Mouse (Mus musculus): ENCODE measurements around the gene Il6st. TPM values are rescaled to one million over a fixed set of nuclear protein-coding genes. Genes with fewer than 3 reads are reported as not detected.

Il6st gene
- polyA plus RNA-seq, 1 experiment from 2014 or later, result 9.8 TPM

- no peaks in the 10 kb centered on the region for H3K36me3 ChIP-seq (ENCODE audit: control insufficient read depth, insufficient read depth, low read length)
- no peak for ATAC-seq
- 93% methylated on average over 11 of the region's 11 CpGs for WGBS
Measured at GRCm38 (mm10) chr13:112458435-112459018, 5.3 kb upstream of the Il6st start.

GRCm38 (mm10) chr13:112459956-112460355 is 3.9 kb upstream of the Il6st start:
- 92% methylated on average over 6 of the region's 6 CpGs for WGBS
- Histone ChIP-seq H3K4me3 (ENCODE audit: low read depth, low read length) (no peak overlapping the region), H3K9me3 (replicated peaks; ENCODE audit: control insufficient read depth, low read length) (no peaks in the 10 kb centered on the region), H3K27ac (ENCODE audit: low read depth, low read length) (no peak overlapping the region), H3K36me3 (ENCODE audit: control insufficient read depth, insufficient read depth, low read length) (no peaks in the 10 kb centered on the region), H3K27me3 (replicated peaks; ENCODE audit: control insufficient read depth, insufficient read depth, low read length) (no peaks in the 10 kb centered on the region), H3K9ac (ENCODE audit: low read length) (no peak overlapping the region), H3K4me2 (ENCODE audit: low read length) (no peak overlapping the region), H3K4me1 (ENCODE audit: control insufficient read depth, insufficient read depth, low read length) (peaks cover 3% of the 10 kb centered on the region; the same call in 1 of the 2 replicates)
- ATAC-seq (no peak), DNase-seq (ENCODE audit: low spot score) (no peak)

More at GRCm38 (mm10) chr13:112458435-112459018, 5.3 kb upstream of the Il6st start:
- H3K9me3 ChIP-seq (replicated peaks; ENCODE audit: control insufficient read depth, low read length), result no peaks in the 10 kb centered on the region
- H3K4me2 ChIP-seq (ENCODE audit: low read length), result no peak overlapping the region
- H3K4me3 ChIP-seq (ENCODE audit: low read depth, low read length), result no peak overlapping the region
- no peaks in the 10 kb centered on the region for H3K27me3 ChIP-seq (replicated peaks; ENCODE audit: control insufficient read depth, insufficient read depth, low read length)
- DNase-seq (ENCODE audit: low spot score), result no peak
- no peak overlapping the region for H3K9ac ChIP-seq (ENCODE audit: low read length)
- no peaks in the 10 kb centered on the region for H3K4me1 ChIP-seq (ENCODE audit: control insufficient read depth, insufficient read depth, low read length)
- no peak overlapping the region for H3K27ac ChIP-seq (ENCODE audit: low read depth, low read length)

GRCm38 (mm10) chr13:112462411-112462987 is 1.4 kb upstream of the Il6st start:
- Histone ChIP-seq H3K36me3 (ENCODE audit: control insufficient read depth, insufficient read depth, low read length) (no peaks in the 10 kb centered on the region), H3K4me1 (ENCODE audit: control insufficient read depth, insufficient read depth, low read length) (peaks cover 3% of the 10 kb centered on the region; the same call in 1 of the 2 replicates), H3K9ac (ENCODE audit: low read length) (no peak overlapping the region), H3K4me3 (ENCODE audit: low read depth, low read length) (no peak overlapping the region), H3K4me2 (ENCODE audit: low read length) (no peak overlapping the region), H3K9me3 (replicated peaks; ENCODE audit: control insufficient read depth, low read length) (no peaks in the 10 kb centered on the region), H3K27ac (ENCODE audit: low read depth, low read length) (no peak overlapping the region), H3K27me3 (replicated peaks; ENCODE audit: control insufficient read depth, insufficient read depth, low read length) (no peaks in the 10 kb centered on the region)
- ATAC-seq (no peak), DNase-seq (ENCODE audit: low spot score) (no peak)
- 50% methylated on average over 6 of the region's 6 CpGs for WGBS

- Histone ChIP-seq H3K4me2 (ENCODE audit: low read length) (peak overlapping the region; percentile 89), H3K27me3 (replicated peaks; ENCODE audit: control insufficient read depth, insufficient read depth, low read length) (no peaks in the 10 kb centered on the region), H3K27ac (ENCODE audit: low read depth, low read length) (peak overlapping the region; percentile 46; the same call in 1 of the 2 replicates), H3K9me3 (replicated peaks; ENCODE audit: control insufficient read depth, low read length) (no peaks in the 10 kb centered on the region), H3K4me1 (ENCODE audit: control insufficient read depth, insufficient read depth, low read length) (peaks cover 3% of the 10 kb centered on the region; the same call in 1 of the 2 replicates), H3K36me3 (ENCODE audit: control insufficient read depth, insufficient read depth, low read length) (no peaks in the 10 kb centered on the region), H3K9ac (ENCODE audit: low read length) (peak overlapping the region; percentile 82), H3K4me3 (ENCODE audit: low read depth, low read length) (peak overlapping the region; percentile 79)
- ATAC-seq (peak; percentile 76), DNase-seq (ENCODE audit: low spot score) (no peak)
- 3% methylated on average over 17 of the region's 17 CpGs for WGBS
Measured at GRCm38 (mm10) chr13:112463337-112463802, 500 bp upstream of the Il6st start.

GRCm38 (mm10) chr13:112464626-112465287 is 887 bp downstream of the Il6st start:
- Histone ChIP-seq H3K27me3 (replicated peaks; ENCODE audit: control insufficient read depth, insufficient read depth, low read length) (no peaks in the 10 kb centered on the region), H3K4me1 (ENCODE audit: control insufficient read depth, insufficient read depth, low read length) (peaks cover 3% of the 10 kb centered on the region; the same call in 1 of the 2 replicates), H3K9ac (ENCODE audit: low read length) (peak overlapping the region; percentile 82), H3K4me2 (ENCODE audit: low read length) (peak overlapping the region; percentile 89), H3K9me3 (replicated peaks; ENCODE audit: control insufficient read depth, low read length) (no peaks in the 10 kb centered on the region), H3K27ac (ENCODE audit: low read depth, low read length) (peak overlapping the region; percentile 46; the same call in 1 of the 2 replicates), H3K4me3 (ENCODE audit: low read depth, low read length) (peak overlapping the region; percentile 79), H3K36me3 (ENCODE audit: control insufficient read depth, insufficient read depth, low read length) (no peaks in the 10 kb centered on the region)
- DNase-seq (ENCODE audit: low spot score) (peak; percentile 5), ATAC-seq (no peak)
- 7% methylated on average over 18 of the region's 18 CpGs for WGBS

GRCm38 (mm10) chr13:112465585-112465984 is 1.7 kb downstream of the Il6st start:
- H3K27ac ChIP-seq (ENCODE audit: low read depth, low read length), result no peak overlapping the region
- H3K4me3 ChIP-seq (ENCODE audit: low read depth, low read length), result no peak overlapping the region
- DNase-seq (ENCODE audit: low spot score) (no peak), ATAC-seq (no peak)
- no peaks in the 10 kb centered on the region for H3K9me3 ChIP-seq (replicated peaks; ENCODE audit: control insufficient read depth, low read length)
- H3K36me3 ChIP-seq (ENCODE audit: control insufficient read depth, insufficient read depth, low read length), result no peaks in the 10 kb centered on the region
- peaks cover 3% of the 10 kb centered on the region; the same call in 1 of the 2 replicates for H3K4me1 ChIP-seq (ENCODE audit: control insufficient read depth, insufficient read depth, low read length)
- no peaks in the 10 kb centered on the region for H3K27me3 ChIP-seq (replicated peaks; ENCODE audit: control insufficient read depth, insufficient read depth, low read length)
- 73% methylated on average over 2 of the region's 2 CpGs for WGBS
- H3K4me2 ChIP-seq (ENCODE audit: low read length), result no peak overlapping the region
- no peak overlapping the region for H3K9ac ChIP-seq (ENCODE audit: low read length)

- 88% methylated on average over 19 of the region's 19 CpGs for WGBS
- no peak for ATAC-seq
Measured at GRCm38 (mm10) chr13:112466136-112466945, 2.5 kb downstream of the Il6st start.

GRCm38 (mm10) chr13:112466946-112467255 is 3.0 kb downstream of the Il6st start:
- Histone ChIP-seq H3K9me3 (replicated peaks; ENCODE audit: control insufficient read depth, low read length) (no peaks in the 10 kb centered on the region), H3K4me1 (ENCODE audit: control insufficient read depth, insufficient read depth, low read length) (peaks cover 3% of the 10 kb centered on the region; the same call in 1 of the 2 replicates), H3K36me3 (ENCODE audit: control insufficient read depth, insufficient read depth, low read length) (no peaks in the 10 kb centered on the region), H3K27ac (ENCODE audit: low read depth, low read length) (no peak overlapping the region), H3K4me2 (ENCODE audit: low read length) (no peak overlapping the region), H3K9ac (ENCODE audit: low read length) (no peak overlapping the region), H3K27me3 (replicated peaks; ENCODE audit: control insufficient read depth, insufficient read depth, low read length) (no peaks in the 10 kb centered on the region), H3K4me3 (ENCODE audit: low read depth, low read length) (no peak overlapping the region)
- ATAC-seq (no peak), DNase-seq (ENCODE audit: low spot score) (no peak)
- WGBS, result 89% methylated on average over 3 of the region's 3 CpGs

More at GRCm38 (mm10) chr13:112466136-112466945, 2.5 kb downstream of the Il6st start:
- H3K9me3 ChIP-seq (replicated peaks; ENCODE audit: control insufficient read depth, low read length), result no peaks in the 10 kb centered on the region
- no peak for DNase-seq (ENCODE audit: low spot score)
- no peaks in the 10 kb centered on the region for H3K27me3 ChIP-seq (replicated peaks; ENCODE audit: control insufficient read depth, insufficient read depth, low read length)
- H3K36me3 ChIP-seq (ENCODE audit: control insufficient read depth, insufficient read depth, low read length), result no peaks in the 10 kb centered on the region
- no peak overlapping the region for H3K27ac ChIP-seq (ENCODE audit: low read depth, low read length)
- H3K9ac ChIP-seq (ENCODE audit: low read length), result no peak overlapping the region
- peaks cover 3% of the 10 kb centered on the region; the same call in 1 of the 2 replicates for H3K4me1 ChIP-seq (ENCODE audit: control insufficient read depth, insufficient read depth, low read length)
- no peak overlapping the region for H3K4me2 ChIP-seq (ENCODE audit: low read length)
- no peak overlapping the region for H3K4me3 ChIP-seq (ENCODE audit: low read depth, low read length)

All from forebrain, embryonic 14.5 days (tissue).